Mouse (Mus musculus): ENCODE data around the gene Col25a1. TPM values are rescaled to one million over a fixed set of nuclear protein-coding genes. Genes with fewer than 3 reads are reported as not detected.

The Col25a1 gene
- total RNA-seq, 2 experiments from 2014 or later, result 57.8 to 62.6 TPM

- peak in 1 of 2 experiments; percentile 61 for DNase-seq (ENCODE audit: low spot score in 2 of 2)
These were observed 434.3 kb downstream of the Col25a1 start for GRCm38 (mm10) chr3:130565586-130565985.

DNA sequence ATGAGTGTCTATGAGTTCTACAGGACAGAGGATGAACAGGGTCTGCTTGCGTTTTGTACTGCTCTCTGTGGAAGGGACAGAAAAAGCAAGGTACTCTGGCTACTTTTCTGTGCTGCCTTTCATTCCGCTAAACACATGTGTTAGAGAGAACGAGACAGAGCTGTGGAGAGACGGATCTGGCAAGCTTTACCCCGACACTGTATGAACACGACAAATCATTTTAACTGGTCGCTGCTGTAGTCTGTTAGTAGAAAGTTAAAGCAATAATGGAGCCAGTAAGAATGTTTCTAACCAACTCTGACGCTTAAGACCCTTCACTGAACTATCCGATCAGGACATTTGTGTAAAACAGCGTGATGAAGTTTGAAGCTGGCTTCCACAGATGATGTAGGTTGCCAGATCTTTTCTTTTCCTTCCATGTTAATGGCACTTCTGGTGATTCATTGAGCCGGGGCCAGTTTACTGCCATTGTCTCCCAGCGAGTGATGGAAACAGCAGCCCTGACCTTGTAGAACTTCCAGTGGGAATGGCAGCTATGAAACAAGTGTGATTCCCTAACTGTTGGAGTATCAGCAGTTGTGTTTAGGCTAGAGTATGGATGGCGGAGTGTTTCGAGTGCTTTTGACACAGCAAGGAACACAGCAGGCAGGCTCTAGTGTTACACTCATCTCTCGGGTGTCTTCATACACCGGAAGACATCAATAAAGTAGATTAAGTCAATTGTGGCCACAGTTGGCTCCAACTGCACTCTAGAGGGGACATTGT, 437.2 kb downstream of the Col25a1 start:
- no peak for DNase-seq (ENCODE audit: low spot score in 2 of 2)

GRCm38 (mm10) chr3:130573243-130573642, 441.9 kb downstream of the Col25a1 start:
- no peak for DNase-seq (ENCODE audit: low spot score in 2 of 2)

GRCm38 (mm10) chr3:130574652-130575051, 443.4 kb downstream of the Col25a1 start:
- DNase-seq (ENCODE audit: low spot score in 2 of 2), result peak; percentile 30 to 58

GRCm38 (mm10) chr3:130576683-130577082, 445.4 kb downstream of the Col25a1 start:
- peak in 1 of 2 experiments; percentile 31 for DNase-seq (ENCODE audit: low spot score in 2 of 2)

GRCm38 (mm10) chr3:130579501-130579900, 448.2 kb downstream of the Col25a1 start:
- DNase-seq (ENCODE audit: low spot score in 2 of 2), result no peak

DNA sequence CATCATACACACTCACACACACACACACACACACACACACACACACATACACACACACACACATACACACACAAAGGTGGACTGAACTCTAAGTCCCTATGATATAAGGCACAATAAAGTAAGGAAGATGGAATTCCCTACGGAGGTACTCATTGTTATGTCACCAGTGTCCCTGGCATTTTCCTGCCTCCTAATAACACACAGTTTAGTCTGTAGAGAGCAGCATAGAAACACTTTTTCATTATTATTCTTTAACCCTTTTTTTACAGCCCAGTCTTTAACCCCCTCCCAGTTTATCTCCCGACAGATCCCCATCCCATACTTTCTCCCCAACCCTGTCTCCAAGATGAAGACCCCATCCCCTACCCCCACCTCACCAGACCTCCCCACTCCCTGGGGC, 450.3 kb downstream of the Col25a1 start:
- no peak for DNase-seq (ENCODE audit: low spot score in 2 of 2)

- DNase-seq (ENCODE audit: low spot score in 2 of 2), result no peak
These were observed 451.8 kb downstream of the Col25a1 start for GRCm38 (mm10) chr3:130582903-130583664.

DNA sequence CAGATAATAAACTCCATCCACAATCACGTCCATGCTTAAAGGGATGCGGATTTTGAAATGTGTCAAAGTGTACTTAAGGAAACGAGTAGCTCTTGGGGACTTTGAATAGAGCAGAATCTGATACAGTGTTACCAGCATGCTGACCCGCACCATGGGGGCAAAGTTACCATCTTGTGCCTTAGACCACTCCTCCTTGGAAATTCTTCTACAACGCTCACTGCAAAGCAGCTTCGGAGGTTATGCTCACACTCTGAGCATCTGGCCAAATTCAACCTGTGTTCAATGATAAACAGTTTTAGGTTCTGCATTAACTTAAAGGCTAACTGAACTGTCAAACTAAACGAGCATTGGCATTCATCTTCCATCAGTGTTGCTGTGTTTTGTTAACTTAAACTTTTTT, 452.7 kb downstream of the Col25a1 start:
- DNase-seq (ENCODE audit: low spot score in 2 of 2), result no peak

DNA sequence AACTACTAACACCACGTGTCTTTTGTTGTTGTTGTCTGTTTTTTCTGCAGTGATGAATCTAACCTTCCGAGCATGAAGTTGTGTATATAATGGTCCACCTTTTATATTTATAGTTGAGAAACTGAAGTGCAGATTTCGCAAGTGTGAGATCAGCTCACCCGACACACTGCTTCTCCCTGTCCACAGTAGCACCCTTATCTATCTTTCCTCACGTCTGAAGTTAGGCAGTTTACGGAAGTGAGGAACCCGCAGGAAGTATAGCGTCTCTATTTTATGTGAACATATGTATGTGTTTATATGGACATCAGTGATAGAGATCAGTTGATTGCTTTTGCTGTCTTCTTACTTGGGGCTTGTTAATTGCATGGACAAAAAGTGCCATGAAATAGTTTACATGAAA, 463.7 kb downstream of the Col25a1 start:
- DNase-seq (ENCODE audit: low spot score in 2 of 2), result no peak

DNA sequence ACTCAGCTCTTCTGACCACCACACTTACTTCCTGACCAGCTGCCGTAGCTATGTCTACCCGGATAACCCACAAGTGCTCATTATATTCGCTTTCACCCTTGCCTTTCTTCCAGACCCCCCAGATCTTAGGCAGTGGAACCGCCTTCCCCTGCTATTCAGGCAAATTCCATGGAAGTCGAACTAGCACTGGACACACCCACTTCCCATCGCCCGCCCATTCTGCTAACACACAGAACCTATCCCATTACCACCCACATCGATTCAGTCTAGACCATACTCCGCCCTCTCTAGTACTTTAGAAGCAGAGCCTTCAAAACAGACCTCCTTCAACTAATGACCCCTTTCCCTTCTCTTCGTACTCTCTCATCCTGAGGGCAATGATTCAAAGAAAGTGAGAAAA, 470.2 kb downstream of the Col25a1 start:
- no peak for DNase-seq (ENCODE audit: low spot score in 2 of 2)

GRCm38 (mm10) chr3:130607924-130608323, 476.6 kb downstream of the Col25a1 start:
- DNase-seq (ENCODE audit: low spot score in 2 of 2), result peak; percentile 11 to 37

DNA sequence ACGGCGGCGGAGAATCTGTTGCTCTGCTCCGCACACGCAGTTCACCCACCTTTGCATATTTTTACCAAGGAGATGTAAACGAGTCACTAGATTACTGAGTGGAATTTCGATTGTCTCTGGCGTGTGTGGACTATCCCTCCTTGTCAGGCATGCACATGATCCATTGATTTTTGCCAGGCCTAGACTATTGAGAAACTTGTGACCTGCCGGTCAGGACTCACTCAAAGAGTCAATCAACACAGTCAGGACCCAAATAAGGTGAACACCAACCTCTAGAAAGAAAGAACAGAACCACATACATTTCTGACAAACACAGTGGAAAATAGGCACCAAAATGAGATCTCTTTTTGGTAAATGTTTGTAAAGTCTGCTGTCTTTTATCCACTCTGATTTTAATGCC, 483.1 kb downstream of the Col25a1 start:
- no peak for DNase-seq (ENCODE audit: low spot score in 2 of 2)

GRCm38 (mm10) chr3:130615625-130616024, 484.3 kb downstream of the Col25a1 start:
- no peak for DNase-seq (ENCODE audit: low spot score in 2 of 2)

DNA sequence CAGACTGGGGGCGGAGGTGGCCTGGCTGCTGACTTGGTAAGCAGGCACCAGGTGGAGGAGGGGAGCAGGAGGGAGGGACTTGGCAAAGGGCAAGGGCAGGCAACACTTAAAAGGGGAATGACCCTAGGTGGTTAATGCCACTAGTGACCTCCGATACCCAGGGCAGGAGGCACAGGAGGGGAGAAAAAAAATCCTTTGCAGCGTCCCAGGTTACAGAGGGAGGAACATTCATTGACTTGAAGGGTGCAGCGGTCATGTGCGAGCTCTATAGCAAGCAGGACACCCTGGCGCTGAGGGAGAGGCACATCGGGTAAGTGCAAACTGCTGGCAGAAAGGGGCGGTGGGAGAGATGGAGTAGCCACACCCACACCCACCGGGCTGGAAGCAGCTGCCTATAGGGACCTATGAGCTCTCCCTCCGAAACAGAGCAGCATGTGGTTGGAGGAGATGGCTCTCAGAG, 486.2 kb downstream of the Col25a1 start, which contains the start of gene Etnppl:
Etnppl (plus strand) TSS at position 10 of the 460 bp plus-strand sequence.
- DNase-seq (ENCODE audit: low spot score in 2 of 2), result no peak

DNA sequence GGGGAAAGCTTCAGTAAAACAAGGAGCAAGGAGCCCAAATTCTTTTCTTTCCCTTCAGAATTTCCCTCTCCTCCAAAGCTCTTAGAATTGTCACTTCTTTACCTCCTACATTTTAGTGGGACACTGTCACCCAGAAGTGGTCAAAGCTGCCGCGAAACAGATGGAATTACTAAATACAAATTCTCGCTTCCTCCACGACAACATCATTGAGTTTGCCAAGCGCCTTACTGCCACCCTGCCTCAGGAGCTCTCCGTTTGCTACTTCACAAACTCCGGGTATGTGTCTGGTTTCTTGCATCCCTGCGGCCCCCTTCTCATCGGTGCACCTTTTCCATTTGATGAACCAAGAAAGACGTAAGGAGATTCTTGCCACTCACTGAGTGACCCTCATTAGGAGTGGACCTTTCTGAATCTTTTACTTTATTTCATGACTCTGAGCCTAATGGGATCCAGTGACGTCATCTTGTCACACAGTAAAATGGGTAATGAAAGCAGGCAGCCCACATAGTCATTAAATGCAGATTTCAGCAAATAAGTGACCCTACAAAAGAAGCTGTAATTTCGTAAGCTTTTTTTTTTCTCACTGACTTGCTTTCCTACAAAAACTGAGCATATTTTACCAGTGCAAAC, 489.3 kb downstream of the Col25a1 start:
- no peak for DNase-seq (ENCODE audit: low spot score in 2 of 2)

DNA sequence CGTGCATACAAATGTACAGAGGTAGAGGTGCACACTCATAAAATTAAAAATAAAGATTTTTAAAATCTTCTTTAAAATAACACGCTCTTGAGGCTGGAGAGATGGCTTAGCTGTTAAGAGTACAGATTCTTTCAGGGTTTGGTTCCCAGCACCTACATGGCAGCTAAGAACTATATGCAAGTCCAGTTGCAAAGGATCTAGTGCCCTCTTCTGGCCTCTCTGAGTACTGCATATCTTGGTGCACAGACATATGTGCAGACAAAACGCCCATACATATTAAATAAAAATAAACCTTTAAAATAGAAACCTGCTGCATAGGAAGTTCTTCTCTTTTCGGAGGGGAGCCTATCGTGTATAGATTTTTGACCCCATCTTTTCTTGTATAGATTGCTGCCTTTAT, 497.1 kb downstream of the Col25a1 start:
- no peak for DNase-seq (ENCODE audit: low spot score in 2 of 2)

DNA sequence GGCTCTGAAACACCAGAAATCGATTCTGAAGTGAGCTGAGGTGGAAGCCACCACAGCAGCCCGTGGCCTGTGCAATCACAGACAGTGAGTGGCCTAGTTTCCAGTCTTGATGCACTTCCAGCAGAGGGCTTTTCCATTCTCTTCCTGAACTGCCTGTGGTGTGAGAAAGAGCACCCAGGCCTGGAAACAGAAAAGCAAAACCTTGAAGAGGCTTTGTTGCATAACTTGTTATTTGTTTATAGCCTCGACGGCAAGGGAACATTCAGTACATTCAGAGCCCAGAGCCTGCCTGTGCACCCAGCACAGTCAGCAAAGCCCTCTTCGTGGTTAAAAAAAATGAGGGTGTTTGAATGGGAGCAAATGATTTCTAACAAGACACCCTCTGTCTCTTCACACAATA, 502.6 kb downstream of the Col25a1 start:
- DNase-seq (ENCODE audit: low spot score in 2 of 2), result peak in 1 of 2 experiments; percentile 59

GRCm38 (mm10) chr3:130646110-130646810, 515.0 kb downstream of the Col25a1 start:
- no peak for DNase-seq (ENCODE audit: low spot score in 2 of 2)
